Mouse (Mus musculus) liver, embryonic 14.5 days (tissue): Measurements from ENCODE around the gene Lce3f.

Experiments
- CTCF ChIP-seq: IDR thresholded peaks from 2 replicates; pipeline ENCODE4 v1.5.1; 2016; ENCODE audit warnings: antibody characterized with exemption, low read depth, control low read depth
- EP300 ChIP-seq: IDR thresholded peaks from 2 replicates; pipeline ENCODE4 v1.6.1; 2016; ENCODE audit warnings: antibody characterized with exemption, low read depth

- TF ChIP-seq CTCF, result no peak
- no peak for TF ChIP-seq EP300
Observed at GRCm38 (mm10) chr3:93023411-93024184, 31.6 kb downstream of the Lce3f start.
